Mouse (Mus musculus) stomach, embryonic 16.5 days (tissue): ENCODE measurements around the gene Tbrg4. TPM values are rescaled to one million over a fixed set of nuclear protein-coding genes. Genes with fewer than 3 reads are reported as not detected.

Source experiments
- ATAC-seq: fragments of 200-750 bp; cut with Nextera tagmentation; 2 replicates; pipeline ENCODE4 v1.8.0; 2017; ENCODE audit warnings: moderate number of reproducible peaks, moderate TSS enrichment; ENCODE audit not compliant: insufficient read depth, low FRiP score
- H3K27ac ChIP-seq: fragments of 300-500 bp; sonication (generic); 2 replicates; pipeline ENCODE4 v1.5.1; 2014; ENCODE audit warnings: low read length
- H3K27me3 ChIP-seq: fragments of 300-500 bp; sonication (generic); 2 replicates; pipeline ENCODE4 v1.6.1; 2014; ENCODE audit warnings: low read length, control low read depth, mixed read lengths; ENCODE audit not compliant: control insufficient read depth, insufficient read depth
- H3K36me3 ChIP-seq: fragments of 300-500 bp; sonication (generic); 2 replicates; pipeline ENCODE4 v1.6.1; 2014; ENCODE audit warnings: low read length; ENCODE audit not compliant: control insufficient read depth, insufficient read depth
- H3K4me1 ChIP-seq: fragments of 300-500 bp; sonication (generic); 2 replicates; pipeline ENCODE4 v1.6.1; 2014; ENCODE audit warnings: low read length, control low read depth, mixed read lengths; ENCODE audit not compliant: control insufficient read depth, insufficient read depth
- H3K4me2 ChIP-seq: fragments of 300-500 bp; sonication (generic); 2 replicates; pipeline ENCODE4 v1.6.1; 2014; ENCODE audit warnings: low read depth, low read length, mixed read lengths
- H3K4me3 ChIP-seq: fragments of 300-500 bp; sonication (generic); replicated peaks from 2 replicates; pipeline ENCODE4 v1.5.1; 2014; ENCODE audit warnings: mild to moderate bottlenecking, low read length
- H3K9ac ChIP-seq: fragments of 300-500 bp; sonication (generic); 2 replicates; pipeline ENCODE4 v1.6.1; 2014; ENCODE audit warnings: low read length
- H3K9me3 ChIP-seq: fragments of 300-500 bp; sonication (generic); replicated peaks from 2 replicates; pipeline ENCODE4 v1.6.1; 2016; ENCODE audit warnings: low read length, control low read depth; ENCODE audit not compliant: control insufficient read depth
- WGBS: fragments of 180-500 bp; shearing (Covaris S2); extraction: QIAGEN DNeasy Blood & Tissue Kit; methylation state at CpG from one replicate; pipeline ENCODE4 v1.1.7; 2014; 5-methylcytosine and 5-hydroxymethylcytosine counted together
- polyA plus RNA-seq: library from polyadenylated mRNA; unstranded; fragments of >200 nt; fragmentation: Nextera tagmentation; extraction: Ambion mirVana; gene quantifications from 2 replicates; pipeline ENCODE4 v1.2.1, GENCODE M21; 2015

Gene Tbrg4
- polyA plus RNA-seq, 1 experiment from 2014 or later = 44.0 TPM

DNA sequence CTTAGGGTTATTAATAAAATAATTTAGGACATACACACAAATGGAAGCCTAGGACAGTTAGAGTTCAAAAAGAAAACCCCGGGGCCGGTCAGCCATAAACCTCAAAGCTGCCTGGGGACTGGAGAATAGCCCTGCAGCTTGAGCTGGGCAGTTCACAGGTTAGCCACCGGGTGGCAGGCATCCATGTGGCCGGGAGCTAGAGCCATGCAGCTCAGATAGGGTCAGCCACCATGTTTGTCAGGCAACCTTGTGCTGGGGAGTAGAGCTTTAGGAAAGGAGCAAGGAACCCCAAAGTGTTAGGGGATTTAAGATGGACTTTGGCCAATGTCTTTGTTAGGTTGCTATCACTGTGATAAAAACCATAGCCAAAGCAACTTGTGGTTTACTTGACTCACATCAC, 2.7 kb upstream of the Tbrg4 start:
- peaks cover 19% of the 10 kb centered on the region for H3K4me1 ChIP-seq
- H3K4me3 ChIP-seq = no peak overlapping the region
- no peak for ATAC-seq
- no peaks in the 10 kb centered on the region for H3K27me3 ChIP-seq
- no peak overlapping the region for H3K27ac ChIP-seq
- WGBS = 26% methylated on average over 4 of the region's 4 CpGs
- H3K9ac ChIP-seq = no peak overlapping the region
- H3K36me3 ChIP-seq = 0 out of 2 replicates have a peak, but pooled peaks cover 2% of the 10 kb centered on the region
- H3K4me2 ChIP-seq = no peak overlapping the region
- H3K9me3 ChIP-seq = no peaks in the 10 kb centered on the region

DNA sequence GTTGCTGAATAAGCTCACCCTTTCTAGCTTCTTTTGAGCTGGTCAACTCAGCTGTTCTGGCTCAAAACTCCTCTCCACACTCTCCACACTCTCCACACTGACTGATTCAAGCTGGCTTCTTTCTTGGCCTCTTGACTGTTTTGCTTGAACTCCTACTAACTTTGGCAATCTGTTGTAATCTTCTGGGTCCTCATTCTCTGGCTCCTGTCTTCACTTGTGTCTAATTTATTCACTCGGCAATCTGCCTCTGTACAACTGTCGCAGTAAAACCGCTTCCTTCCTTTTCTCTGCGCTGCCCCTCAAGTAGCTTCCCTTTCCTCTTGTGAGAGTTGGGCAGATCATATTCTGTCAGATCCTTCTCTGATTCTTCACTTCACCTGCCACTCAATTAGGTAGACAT, 1.9 kb upstream of the Tbrg4 start:
- H3K4me1 ChIP-seq = peaks cover 19% of the 10 kb centered on the region
- no peak overlapping the region for H3K9ac ChIP-seq
- no peaks in the 10 kb centered on the region for H3K27me3 ChIP-seq
- no peaks in the 10 kb centered on the region for H3K9me3 ChIP-seq
- 0 out of 2 replicates have a peak, but pooled peaks cover 9% of the 10 kb centered on the region for H3K36me3 ChIP-seq
- H3K4me2 ChIP-seq = no peak overlapping the region
- H3K4me3 ChIP-seq = no peak overlapping the region
- H3K27ac ChIP-seq = no peak overlapping the region
- 75% methylated on average over 4 of the region's 4 CpGs for WGBS
- ATAC-seq = no peak

GRCm38 (mm10) chr11:6626388-6626772, 513 bp upstream of the Tbrg4 start:
- H3K36me3 ChIP-seq = 0 out of 2 replicates have a peak, but pooled peaks cover 9% of the 10 kb centered on the region
- peak overlapping the region; percentile 98 for H3K4me2 ChIP-seq
- H3K27ac ChIP-seq = peak overlapping the region; percentile 88
- peak overlapping the region; percentile 81 for H3K9ac ChIP-seq
- peaks cover 19% of the 10 kb centered on the region for H3K4me1 ChIP-seq
- WGBS = 14% methylated on average over 16 of the region's 16 CpGs
- H3K27me3 ChIP-seq = no peaks in the 10 kb centered on the region
- peak overlapping the region; percentile 58 for H3K4me3 ChIP-seq
- ATAC-seq = no peak
- no peaks in the 10 kb centered on the region for H3K9me3 ChIP-seq

DNA sequence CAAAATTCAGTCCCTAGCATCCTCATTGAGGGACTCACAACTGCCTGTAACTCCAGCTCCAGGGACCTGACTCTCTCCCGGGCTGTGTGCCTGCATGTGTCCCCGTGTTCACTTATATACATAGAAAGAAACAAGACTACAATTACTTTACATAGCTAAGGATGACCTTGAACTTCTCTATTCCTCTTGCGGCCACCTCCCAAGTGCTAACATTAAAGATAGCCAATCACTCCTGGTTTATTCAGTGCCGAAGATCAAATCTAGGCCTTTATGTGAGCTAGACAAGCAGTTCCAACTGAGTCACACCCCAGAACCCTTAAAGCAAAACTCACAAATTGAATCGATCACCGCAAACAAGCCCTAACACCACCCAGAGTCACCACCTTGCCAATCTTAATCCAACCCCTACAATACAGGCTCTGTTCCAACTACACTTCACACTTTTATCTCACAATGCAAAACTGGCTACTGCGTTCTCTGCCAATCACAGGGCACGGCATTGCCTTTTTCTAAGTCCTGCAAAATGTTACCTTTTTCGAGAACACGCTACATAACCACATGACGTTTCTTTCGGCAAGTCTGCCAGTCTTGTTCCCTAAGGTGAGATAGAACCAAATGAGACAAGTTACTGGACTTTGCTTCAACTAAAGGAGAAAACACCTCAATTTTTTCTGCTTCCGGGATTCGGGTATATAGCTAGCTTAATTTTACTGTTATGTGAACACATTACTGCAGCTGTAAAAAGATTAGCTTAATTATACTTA, 1.1 kb downstream of the Tbrg4 start:
- Histone ChIP-seq H3K27ac (no peak overlapping the region), H3K27me3 (no peaks in the 10 kb centered on the region), H3K9me3 (no peaks in the 10 kb centered on the region), H3K36me3 (peaks cover 14% of the 10 kb centered on the region; the same call in 1 of the 2 replicates), H3K4me2 (peak overlapping the region; percentile 83), H3K4me3 (peak overlapping the region; percentile 58), H3K4me1 (peaks cover 19% of the 10 kb centered on the region), H3K9ac (peak overlapping the region; percentile 81)
- 54% methylated on average over 14 of the region's 14 CpGs for WGBS
- 0 out of 2 replicates have a peak, but pooled peaks have one; percentile 4 for ATAC-seq

- no peak for ATAC-seq
- peak overlapping the region; percentile 83 for H3K4me2 ChIP-seq
- 79% methylated on average over 10 of the region's 10 CpGs for WGBS
These were observed 2.2 kb downstream of the Tbrg4 start for GRCm38 (mm10) chr11:6623704-6624103.

DNA sequence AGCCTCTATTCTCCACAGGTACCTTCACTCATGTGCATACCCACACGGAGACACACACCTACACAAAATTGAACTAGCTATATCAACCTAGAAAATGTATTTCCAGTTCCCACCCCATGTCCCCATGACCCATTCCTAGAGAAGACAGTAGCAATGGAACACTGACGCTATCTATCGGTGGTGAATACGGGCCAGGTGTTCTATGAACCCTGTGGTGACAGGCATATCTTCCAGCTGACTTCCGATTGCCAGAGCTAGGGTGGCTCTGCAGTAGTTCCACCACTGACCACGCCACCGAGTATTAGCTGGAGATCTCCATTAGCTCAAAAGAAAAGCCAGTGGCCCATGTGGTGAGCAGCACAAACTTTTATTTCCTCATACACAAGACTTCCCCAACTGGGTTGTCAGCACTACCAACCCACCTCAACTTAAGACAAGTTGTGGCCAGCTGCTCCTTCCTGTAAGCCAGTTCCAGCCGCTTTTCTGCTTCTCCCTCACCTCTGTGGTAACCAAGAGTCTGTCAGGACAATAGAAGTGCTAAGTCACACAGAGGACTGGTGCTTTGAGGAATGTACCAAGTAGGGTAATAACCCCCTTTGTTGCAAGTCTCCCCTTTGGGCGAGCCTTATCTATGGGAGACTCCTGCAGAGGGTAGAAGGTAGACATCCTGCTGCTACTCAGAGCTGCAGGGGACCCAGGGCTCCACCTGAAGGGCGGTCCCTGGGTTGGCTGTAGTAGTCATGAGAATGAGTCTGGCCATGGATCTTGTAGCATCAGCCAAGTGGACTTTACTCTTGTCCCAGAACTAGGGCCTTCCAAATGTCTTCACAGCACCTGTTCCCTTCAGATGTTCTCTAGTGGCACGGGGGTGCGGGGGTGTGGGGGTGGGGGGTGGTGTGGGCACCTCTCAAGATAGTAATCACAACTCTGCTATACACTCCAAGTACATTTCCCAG, 10.3 kb downstream of the Tbrg4 start:
- H3K4me3 ChIP-seq = no peak overlapping the region
- no peak overlapping the region for H3K27ac ChIP-seq
- peaks cover 54% of the 10 kb centered on the region for H3K36me3 ChIP-seq
- H3K9me3 ChIP-seq = no peaks in the 10 kb centered on the region
- H3K9ac ChIP-seq = no peak overlapping the region
- H3K4me2 ChIP-seq = no peak overlapping the region
- WGBS = 88% methylated on average over 12 of the region's 12 CpGs
- ATAC-seq = no peak
- no peaks in the 10 kb centered on the region for H3K4me1 ChIP-seq
- H3K27me3 ChIP-seq = no peaks in the 10 kb centered on the region

More at GRCm38 (mm10) chr11:6623704-6624103, 2.2 kb downstream of the Tbrg4 start:
- no peak overlapping the region for H3K9ac ChIP-seq
- no peaks in the 10 kb centered on the region for H3K27me3 ChIP-seq
- H3K4me3 ChIP-seq = peak overlapping the region; percentile 58
- H3K36me3 ChIP-seq = peaks cover 23% of the 10 kb centered on the region; the same call in 1 of the 2 replicates
- H3K27ac ChIP-seq = no peak overlapping the region
- no peaks in the 10 kb centered on the region for H3K9me3 ChIP-seq
- H3K4me1 ChIP-seq = peaks cover 19% of the 10 kb centered on the region

- WGBS = 7% methylated on average over 34 of the region's 41 CpGs
- Histone ChIP-seq H3K27me3 (peaks cover 16% of the 10 kb centered on the region), H3K9ac (peak within 1 kb of the TSS; percentile 59), H3K4me2 (peak within 1 kb of the TSS; percentile 61), H3K27ac (peak within 1 kb of the TSS; percentile 1; the same call in 1 of the 2 replicates), H3K9me3 (no peaks in the 10 kb centered on the region), H3K36me3 (no peaks in the 10 kb centered on the region), H3K4me1 (peaks cover 19% of the 10 kb centered on the region), H3K4me3 (peak within 1 kb of the TSS; percentile 42)
- peak; percentile 74 for ATAC-seq
These were observed 20.1 kb downstream of the Tbrg4 start, which contains the start of gene Nacad for GRCm38 (mm10) chr11:6605491-6606399. TSS of gene Nacad (minus strand) at chr11:6606053.

- peaks cover 16% of the 10 kb centered on the region for H3K27me3 ChIP-seq
- H3K27ac ChIP-seq = peak overlapping the region; percentile 1; the same call in 1 of the 2 replicates
- H3K4me1 ChIP-seq = peaks cover 19% of the 10 kb centered on the region
- no peaks in the 10 kb centered on the region for H3K9me3 ChIP-seq
- peak overlapping the region; percentile 59 for H3K9ac ChIP-seq
- no peaks in the 10 kb centered on the region for H3K36me3 ChIP-seq
- no peak for ATAC-seq
- peak overlapping the region; percentile 61 for H3K4me2 ChIP-seq
- H3K4me3 ChIP-seq = peak overlapping the region; percentile 42
- WGBS = 18% methylated on average over 12 of the region's 13 CpGs
These were observed 20.8 kb downstream of the Tbrg4 start for GRCm38 (mm10) chr11:6605021-6605481.
